Mouse (Mus musculus) G1E (cell line): ENCODE results near the gene Iqschfp.

Experiments used
- CTCF ChIP-seq: IDR thresholded peaks from 2 replicates; pipeline ENCODE4 v1.5.1; 2012; ENCODE audit warnings: low read depth, low read length, inconsistent platforms, mixed read lengths
- GATA1 ChIP-seq: IDR thresholded peaks from 2 replicates; pipeline ENCODE4 v1.6.1; 2012; ENCODE audit warnings: borderline replicate concordance, low read length, inconsistent platforms, mixed read lengths
- POLR2AphosphoS5 ChIP-seq: IDR thresholded peaks from 2 replicates; pipeline ENCODE4 v1.6.1; 2012; ENCODE audit warnings: low read depth, low read length, inconsistent platforms; ENCODE audit not compliant: insufficient replicate concordance
- TAL1 ChIP-seq: conservative IDR thresholded peaks from 2 replicates; pipeline ENCODE4 v1.6.1; 2012; ENCODE audit warnings: low read depth, low read length, inconsistent platforms, mixed read lengths

- TF ChIP-seq CTCF (no peak), POLR2AphosphoS5 (no peak), GATA1 (no peak), TAL1 (no peak)
Measured at GRCm38 (mm10) chr3:68483517-68483916, 591.5 kb downstream of the Iqschfp start.
